Comparison of ENCODE assay signal across 27 mouse cellular contexts in genomic region chr6:117570346-117570745, GRCm38 (mm10).
DNase-seq lines count a peak whose midpoint lies in the region; ATAC-seq and TF ChIP-seq lines count a peak whose summit lies in the region.
"Had no signal": no experiment of that assay in that cellular context is flagged by ENCODE, and none has a peak within 500 bp of the region (broad histone marks: within the 10 kb centered on the region; RNA-seq: fewer than 3 reads in every experiment).

No protein-coding gene starts in this region.

- H3K27me3 ChIP-seq in kidney, embryonic 16.5 days (ENCODE audit: insufficient read depth, low read length): peaks cover 3% of the 10 kb centered on the region; the same call in 1 of the 2 replicates
- no peaks in the 10 kb centered on the region for H3K27me3 ChIP-seq in embryonic facial prominence, embryonic 12.5 days
- H3K27me3 ChIP-seq: forebrain, embryonic 13.5 days; Patski; stomach, embryonic 15.5 days had no signal

- no peak overlapping the region for H3K4me3 ChIP-seq in gastrocnemius, adult 2 months
- H3K4me3 ChIP-seq in kidney, embryonic 16.5 days (ENCODE audit: low read length): no peak overlapping the region
- H3K4me3 ChIP-seq in embryonic facial prominence, embryonic 12.5 days: no peak overlapping the region
- H3K4me3 ChIP-seq: forebrain, embryonic 13.5 days; stomach, embryonic 15.5 days had no signal

- intact Hi-C loops in gastrocnemius, adult 2 months (cut with DNase I): no loop called here

- DNase-seq in gastrocnemius, adult 2 months: no peak
- no peak for DNase-seq in gastrocnemius, postnatal 10 days
- peak; percentile 14 for DNase-seq in kidney, adult 18-20 months
- DNase-seq in kidney, postnatal 14 days: peak; percentile 26
- DNase-seq in kidney, adult 11 months: no peak
- no peak for DNase-seq in urinary bladder, postnatal 10 days (ENCODE audit: low spot score)
- DNase-seq: adrenal gland, postnatal 10 days; cerebellum, adult 8-10 months; cerebellum, postnatal 25 days; gastrocnemius, postnatal 36 days; heart, postnatal 4 days; layer of hippocampus, adult 9-11 months; liver; lung, adult 2 months; lung, postnatal 10 days; right cerebral cortex, postnatal 25 days; thymus, adult 2 months; thymus, postnatal 36 days had no signal

- no peak overlapping the region for H3K9ac ChIP-seq in kidney, embryonic 16.5 days (replicated peaks; ENCODE audit: low read length)
- no peak overlapping the region for H3K9ac ChIP-seq in embryonic facial prominence, embryonic 12.5 days
- H3K9ac ChIP-seq: forebrain, embryonic 13.5 days; hindbrain, embryonic 14.5 days; liver, embryonic 14.5 days; stomach, embryonic 15.5 days had no signal

- H3K9me3 ChIP-seq in kidney, embryonic 16.5 days (ENCODE audit: low read length): no peaks in the 10 kb centered on the region
- H3K9me3 ChIP-seq in embryonic facial prominence, embryonic 12.5 days: no peaks in the 10 kb centered on the region
- H3K9me3 ChIP-seq: forebrain, embryonic 13.5 days; stomach, embryonic 15.5 days had no signal

- WGBS in kidney, embryonic 16.5 days: 21% methylated on average over 7 of the region's 7 CpGs
- WGBS in embryonic facial prominence, embryonic 12.5 days: 51% methylated on average over 7 of the region's 7 CpGs

- H3K36me3 ChIP-seq in kidney, embryonic 16.5 days (ENCODE audit: insufficient read depth, low read length): no peaks in the 10 kb centered on the region
- no peaks in the 10 kb centered on the region for H3K36me3 ChIP-seq in embryonic facial prominence, embryonic 12.5 days
- H3K36me3 ChIP-seq: stomach, embryonic 15.5 days had no signal

- ATAC-seq in kidney, embryonic 16.5 days (ENCODE audit: low FRiP score, low TSS enrichment): no peak
- ATAC-seq in embryonic facial prominence, embryonic 12.5 days (ENCODE audit: insufficient number of reproducible peaks, insufficient read depth, low FRiP score, low TSS enrichment): no peak
- ATAC-seq: forebrain, embryonic 13.5 days; Patski had no signal

- H3K4me1 ChIP-seq in kidney, embryonic 16.5 days (ENCODE audit: insufficient read depth, low read length): peaks cover 19% of the 10 kb centered on the region
- peaks cover 33% of the 10 kb centered on the region for H3K4me1 ChIP-seq in embryonic facial prominence, embryonic 12.5 days
- H3K4me1 ChIP-seq: forebrain, embryonic 13.5 days had no signal

- no peak for TF ChIP-seq CTCF in gastrocnemius, adult 2 months (IDR thresholded peaks at IDR 0.05)

- H3K4me2 ChIP-seq in kidney, embryonic 16.5 days (replicated peaks; ENCODE audit: low read depth, low read length): no peak overlapping the region
- H3K4me2 ChIP-seq in embryonic facial prominence, embryonic 12.5 days (replicated peaks): no peak overlapping the region
- H3K4me2 ChIP-seq: forebrain, embryonic 13.5 days; heart, embryonic 11.5 days; hindbrain, embryonic 14.5 days; stomach, embryonic 15.5 days had no signal

- peak overlapping the region; percentile 35; the same call in 1 of the 2 replicates for H3K27ac ChIP-seq in gastrocnemius, adult 2 months
- no peak overlapping the region for H3K27ac ChIP-seq in kidney, embryonic 16.5 days (ENCODE audit: low read length)
- H3K27ac ChIP-seq in embryonic facial prominence, embryonic 12.5 days: peak overlapping the region; percentile 63
- H3K27ac ChIP-seq: forebrain, embryonic 13.5 days; hindbrain, embryonic 14.5 days; liver, embryonic 14.5 days; macrophage; stomach, embryonic 15.5 days had no signal

Comparison
In these comparisons a context has a peak if more than half of its experiments do, and no peak if none do; other contexts are left out.
1. DNase-seq: peak in kidney, adult 18-20 months (single experiment) and kidney, postnatal 14 days (single experiment); none in gastrocnemius, adult 2 months (single experiment), gastrocnemius, postnatal 10 days (single experiment), kidney, adult 11 months (single experiment) and urinary bladder, postnatal 10 days (single experiment).